Mouse (Mus musculus): ENCODE results near the gene Tomm40l.

DNA sequence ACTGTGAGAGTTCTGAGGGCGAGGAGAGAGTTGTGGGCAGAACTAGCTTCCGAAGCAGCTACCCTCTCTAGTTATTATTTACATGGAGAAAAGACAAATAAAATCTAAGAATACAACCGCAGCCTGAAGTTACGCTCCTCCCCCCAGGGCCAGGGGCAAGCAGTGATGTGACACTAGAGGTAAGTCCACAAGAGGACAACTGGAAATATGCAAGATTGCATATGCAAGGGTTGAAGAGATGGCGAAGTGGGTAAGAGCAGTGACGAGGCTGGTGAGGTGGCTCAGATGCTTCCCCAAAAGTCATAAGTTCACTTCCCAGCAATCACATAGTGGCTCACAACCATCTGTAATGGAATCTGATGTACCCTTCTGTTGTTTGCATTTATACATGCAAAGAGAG is 854 bp upstream of the Tomm40l start:
- TF ChIP-seq CTCF (IDR thresholded peaks at IDR 0.05; ENCODE audit: control insufficient read depth, insufficient read depth, insufficient replicate concordance, low read depth, low read length): no peak
- TF ChIP-seq POLR2A (IDR thresholded peaks at IDR 0.05; ENCODE audit: control insufficient read depth, low read depth, low read length): no peak
